Mouse (Mus musculus): ENCODE measurements around the gene Fcamr.
A peak's percentile ranks its signal among the peaks of the same experiment; 100 is the strongest.

Gene Fcamr

GRCm38 (mm10) chr1:130800602-130801001, at the start of gene Fcamr:
TSS of gene Fcamr (plus strand) at chr1:130800902.
- no peak for DNase-seq

- DNase-seq, result no peak
Measured at GRCm38 (mm10) chr1:130759689-130760088, 41.0 kb upstream of the Fcamr start.

- DNase-seq, result no peak
Measured at GRCm38 (mm10) chr1:130761597-130761996, 39.1 kb upstream of the Fcamr start.

DNA sequence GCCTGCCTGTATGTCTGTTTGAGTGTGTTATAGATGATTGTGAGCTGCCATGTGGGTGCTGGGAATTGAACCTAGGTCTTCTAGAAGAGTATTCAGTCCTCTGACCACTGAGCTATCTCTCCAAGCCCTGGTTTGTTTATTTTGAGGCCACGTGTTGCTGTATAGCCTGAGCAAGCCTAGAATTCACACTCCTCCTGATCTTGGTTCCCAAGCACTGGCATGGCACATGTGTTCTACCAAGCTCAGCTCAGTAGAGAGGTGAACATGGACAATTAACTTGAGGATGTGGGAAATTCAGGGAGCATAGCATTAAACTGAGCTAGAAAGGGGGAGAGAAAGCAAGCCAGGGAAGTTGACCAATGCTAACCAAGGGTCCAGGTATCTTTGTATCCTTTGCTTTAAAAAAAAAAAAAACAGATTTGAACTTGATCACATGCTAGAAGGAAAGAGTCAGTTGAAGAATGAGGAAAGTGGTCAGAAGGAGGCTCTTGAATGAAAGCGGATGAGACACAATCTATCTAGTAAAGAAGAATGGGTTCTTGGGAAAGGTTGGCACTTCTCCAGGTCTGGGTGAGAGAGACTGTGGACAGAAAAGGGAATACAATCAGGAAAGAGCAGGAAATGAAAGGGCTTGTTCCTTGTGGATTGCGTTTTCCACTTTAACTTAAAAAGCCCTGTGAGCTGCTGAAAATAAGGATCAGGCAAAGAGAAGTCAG, 38.5 kb upstream of the Fcamr start:
- DNase-seq, result no peak

- no peak for DNase-seq
Measured at GRCm38 (mm10) chr1:130764027-130764461, 36.7 kb upstream of the Fcamr start.

DNA sequence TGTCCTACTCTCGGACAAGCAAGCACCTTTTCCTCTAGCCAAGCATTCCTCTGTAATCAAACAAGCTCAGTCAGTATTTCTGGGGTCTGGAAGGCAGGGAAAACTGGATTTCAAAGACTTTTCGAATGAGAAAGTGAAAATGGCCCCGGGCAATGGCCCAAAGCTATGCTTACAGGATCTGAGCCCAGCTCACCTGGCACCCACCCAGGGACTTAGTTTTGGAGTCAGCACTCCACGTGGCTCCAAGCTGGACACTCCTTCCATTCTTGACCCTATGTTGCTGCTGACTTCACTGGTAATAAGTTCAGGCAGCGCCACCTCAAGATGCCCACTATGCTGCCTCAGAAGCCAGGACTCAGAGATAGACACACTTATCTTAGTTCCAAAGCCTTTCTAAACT, 33.6 kb upstream of the Fcamr start:
- DNase-seq, result no peak

DNA sequence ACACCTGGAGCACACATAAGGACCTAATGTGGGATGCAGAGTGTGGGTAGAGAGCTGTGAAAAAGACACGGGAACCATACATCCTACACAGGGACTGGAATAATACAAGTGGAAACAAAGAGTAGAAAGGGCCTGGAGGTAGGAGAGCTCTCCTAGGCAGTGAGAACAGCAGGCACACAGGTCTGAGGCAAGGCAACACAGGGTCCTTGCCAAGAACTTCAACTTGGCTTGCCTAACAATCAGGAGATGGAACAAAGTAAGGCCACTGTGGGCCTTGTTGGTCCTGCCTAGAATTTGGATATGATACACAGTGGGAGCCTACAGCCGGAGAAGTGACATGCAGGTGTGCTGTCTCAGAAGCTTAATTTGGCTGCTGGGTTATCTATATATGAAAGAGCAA, 30.8 kb upstream of the Fcamr start:
- DNase-seq, result no peak

DNA sequence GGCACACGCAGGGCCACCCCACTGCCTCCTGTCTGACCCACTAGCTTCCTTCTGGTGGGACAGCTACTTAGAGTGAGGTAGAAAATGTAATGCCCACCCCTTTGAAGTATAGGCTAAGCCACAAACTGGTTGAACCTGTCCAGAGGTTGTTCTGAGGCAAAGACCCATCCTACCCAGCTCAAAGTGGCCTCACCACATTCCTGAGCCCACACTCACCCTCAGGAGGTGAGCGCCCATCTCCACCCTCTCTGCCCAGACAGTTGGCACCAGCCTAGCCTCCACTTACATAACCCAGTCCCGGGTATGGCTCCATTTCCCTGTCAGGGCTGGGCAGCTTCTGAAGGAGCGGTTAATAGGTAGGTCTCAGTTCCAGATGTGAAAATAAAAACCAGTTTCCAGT, 30.2 kb upstream of the Fcamr start:
- DNase-seq, result no peak

DNA sequence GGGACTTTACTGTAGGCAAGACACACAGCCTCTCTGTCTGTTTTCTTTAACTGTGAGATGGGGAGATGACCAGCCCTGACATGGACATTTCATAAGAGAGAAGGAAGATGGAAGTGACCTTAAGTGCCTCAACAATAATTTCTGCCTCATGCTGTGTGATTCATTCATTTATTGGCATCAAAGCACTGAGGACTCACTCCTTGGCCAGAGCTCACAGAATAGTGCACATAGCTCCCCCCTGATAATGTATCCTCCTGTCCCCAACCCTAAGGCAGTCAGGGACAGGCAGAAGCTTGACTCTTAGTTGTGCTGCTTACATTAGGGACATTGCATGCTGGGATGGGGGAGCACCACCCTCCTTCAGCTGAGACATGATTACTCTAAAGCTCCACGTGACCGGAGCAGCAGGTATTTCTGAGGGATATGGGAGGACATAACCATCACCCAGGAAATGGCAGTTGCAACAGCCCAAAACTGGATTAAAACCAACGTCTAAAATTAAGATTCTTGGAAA, 29.7 kb upstream of the Fcamr start:
- DNase-seq, result no peak

- no peak for DNase-seq
Measured at GRCm38 (mm10) chr1:130775234-130775633, 25.5 kb upstream of the Fcamr start.

GRCm38 (mm10) chr1:130775691-130776331, 24.9 kb upstream of the Fcamr start:
- no peak for DNase-seq

DNA sequence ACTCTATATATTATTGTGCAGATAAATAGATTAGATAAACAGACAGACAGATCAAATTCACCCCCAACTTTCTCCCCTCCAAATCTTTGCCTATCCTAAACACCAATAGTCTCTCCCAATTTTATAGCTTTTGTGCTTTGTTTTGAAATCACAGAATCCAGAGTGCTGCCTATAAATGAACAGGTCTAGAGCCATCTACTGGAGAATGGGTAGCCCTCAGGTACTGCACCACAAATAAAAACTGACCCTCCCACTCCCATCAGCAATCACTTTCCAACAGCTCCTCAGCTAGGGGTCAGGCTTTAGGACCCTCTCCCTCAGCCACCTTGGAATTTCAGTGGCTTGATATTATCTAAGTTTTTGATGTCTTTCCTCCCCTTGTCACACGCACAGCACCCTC, 24.1 kb upstream of the Fcamr start:
- DNase-seq, result no peak

GRCm38 (mm10) chr1:130779867-130780266, 20.8 kb upstream of the Fcamr start:
- DNase-seq, result no peak

DNA sequence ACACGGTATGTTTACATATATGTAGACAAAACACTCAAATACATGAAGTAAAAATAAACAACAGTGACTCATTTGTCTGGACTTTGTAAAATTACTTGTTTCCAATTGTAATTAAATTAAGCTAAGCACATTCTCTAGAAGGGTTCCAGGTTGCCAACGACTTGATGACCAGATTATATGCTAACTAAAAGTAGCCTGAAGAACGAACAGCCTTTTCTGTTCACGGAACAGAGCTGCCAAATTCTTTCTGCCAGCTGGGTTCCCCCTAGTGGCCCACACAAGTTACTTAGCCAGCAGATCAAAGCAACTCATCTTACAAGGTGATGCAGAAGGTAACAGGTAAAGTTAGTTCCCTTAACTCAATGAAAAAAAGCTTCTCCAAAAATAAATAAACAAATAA, 16.6 kb upstream of the Fcamr start:
- DNase-seq, result peak; percentile 42

GRCm38 (mm10) chr1:130787001-130787400, 13.7 kb upstream of the Fcamr start:
- DNase-seq, result no peak

- no peak for DNase-seq
Measured at GRCm38 (mm10) chr1:130789512-130790451, 10.9 kb upstream of the Fcamr start.

- no peak for DNase-seq
Measured at GRCm38 (mm10) chr1:130795331-130795730, 5.4 kb upstream of the Fcamr start.

DNA sequence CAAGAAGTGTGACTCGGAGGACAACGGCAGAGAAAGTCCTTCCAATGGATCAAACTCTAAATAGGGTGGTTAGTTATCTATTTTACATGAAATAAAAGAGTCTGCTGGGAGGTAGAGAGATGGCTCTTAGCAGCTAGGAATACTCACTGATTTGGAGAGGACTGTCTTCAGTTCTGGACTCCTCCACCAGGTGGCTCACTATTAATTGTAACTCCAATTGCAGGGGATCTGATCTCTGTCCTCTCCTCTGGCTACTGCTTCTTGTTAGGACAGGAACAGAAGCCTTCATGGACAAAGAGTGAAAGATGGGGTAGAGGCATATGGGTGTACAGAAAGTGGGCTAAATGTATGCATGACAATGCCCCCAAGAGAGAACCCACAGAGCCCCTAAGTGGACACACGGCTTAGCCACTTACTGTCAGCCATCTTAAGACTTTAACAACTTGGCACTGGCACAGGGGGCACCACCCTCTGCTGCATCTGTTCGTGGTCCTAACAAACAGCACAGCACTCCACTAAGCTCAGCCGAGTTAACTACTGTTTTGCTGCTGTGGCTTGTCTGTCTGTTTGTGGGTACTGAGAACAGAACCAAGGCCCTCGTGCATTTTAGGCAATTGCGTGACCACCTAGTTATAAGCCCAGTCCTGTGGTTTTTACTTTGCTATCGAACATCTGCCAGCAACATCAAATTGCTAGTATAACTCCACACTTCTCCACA, 3.6 kb upstream of the Fcamr start:
- DNase-seq, result peak; percentile 61

DNA sequence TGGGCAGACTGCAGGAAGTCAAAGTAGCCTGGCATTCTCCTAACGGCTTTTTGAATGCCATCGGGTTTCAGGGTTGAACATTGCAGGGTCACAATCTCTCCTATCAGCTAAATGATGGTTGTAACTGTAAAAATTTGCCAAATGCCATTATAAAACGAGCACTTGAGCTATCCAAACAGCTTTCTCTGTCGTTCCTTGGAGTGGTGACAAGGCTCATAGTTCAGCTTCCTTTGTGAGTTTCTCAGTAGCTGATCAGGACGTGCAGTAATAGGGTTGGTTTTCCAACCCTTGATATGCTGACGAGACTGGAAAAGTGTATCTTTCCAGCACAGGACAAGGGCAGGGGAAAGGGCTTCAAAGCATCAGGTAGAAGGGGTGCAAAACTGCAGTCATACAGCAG, 2.7 kb upstream of the Fcamr start:
- DNase-seq, result no peak

- DNase-seq, result no peak
Measured at GRCm38 (mm10) chr1:130798551-130798950, 2.2 kb upstream of the Fcamr start.

- no peak for DNase-seq
Measured at GRCm38 (mm10) chr1:130799399-130799798, 1.3 kb upstream of the Fcamr start.

DNA sequence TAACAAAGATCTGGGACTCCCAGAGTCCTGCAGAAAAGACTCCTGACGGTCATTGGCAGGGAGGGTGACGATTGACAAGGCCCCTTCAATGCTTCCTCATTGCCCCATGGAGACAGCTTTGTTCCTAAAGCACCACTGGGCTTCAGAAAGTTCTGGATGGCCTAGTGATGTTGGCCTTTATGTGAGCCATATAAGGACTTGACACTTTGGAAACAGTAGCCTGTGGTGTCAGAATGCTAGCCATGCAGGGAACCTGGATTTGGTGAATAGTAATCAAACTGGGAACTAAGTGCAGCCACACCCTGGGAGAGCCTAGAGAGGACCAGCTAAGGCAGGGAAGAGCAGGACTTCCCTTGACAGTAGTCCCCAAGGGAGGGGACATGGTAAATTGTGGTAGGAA, 809 bp downstream of the Fcamr start:
- DNase-seq, result no peak

DNA sequence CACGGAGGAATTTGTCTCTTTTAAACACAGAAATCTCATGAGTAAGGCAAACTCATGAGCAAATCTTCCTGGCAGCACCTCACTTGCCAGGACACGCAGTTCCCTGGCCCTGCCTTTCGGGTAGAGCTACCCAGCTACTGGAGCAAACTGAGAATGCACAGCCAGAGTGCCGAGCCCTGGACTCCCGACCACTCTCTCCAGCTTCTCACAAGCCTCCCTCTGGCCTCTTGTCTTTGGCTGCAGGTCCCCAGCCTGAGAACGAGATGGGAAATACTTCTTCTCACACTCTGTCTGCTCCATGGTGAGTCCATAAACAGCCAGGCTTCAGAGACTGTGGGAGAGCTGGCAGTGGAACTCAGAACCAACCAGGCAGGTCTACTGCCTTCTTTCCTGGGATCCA, 2.3 kb downstream of the Fcamr start:
- no peak for DNase-seq

Data from embryo, embryonic 11 days (tissue).